Mouse (Mus musculus) midbrain, embryonic 12.5 days (tissue): Measurements from ENCODE around the gene Htra1. TPM values are rescaled to one million over a fixed set of nuclear protein-coding genes. Genes with fewer than 3 reads are reported as not detected.

Experiments used
- ATAC-seq: fragments of 200-750 bp; cut with Nextera tagmentation; 2 replicates; pipeline ENCODE4 v1.8.0; 2017; ENCODE audit warnings: low read depth, moderate TSS enrichment, moderate library complexity; ENCODE audit not compliant: low FRiP score
- H3K27ac ChIP-seq: fragments of 300-500 bp; sonication (generic); replicated peaks from 2 replicates; pipeline ENCODE4 v1.5.1; 2016; ENCODE audit warnings: mild to moderate bottlenecking
- H3K27me3 ChIP-seq: fragments of 300-500 bp; sonication (generic); 2 replicates; pipeline ENCODE4 v1.6.1; 2016; ENCODE audit warnings: mild to moderate bottlenecking
- H3K36me3 ChIP-seq: fragments of 300-500 bp; sonication (generic); 2 replicates; pipeline ENCODE4 v1.6.1; 2016
- H3K4me1 ChIP-seq: fragments of 300-500 bp; sonication (generic); 2 replicates; pipeline ENCODE4 v1.6.1; 2016
- H3K4me2 ChIP-seq: fragments of 300-500 bp; sonication (generic); replicated peaks from 2 replicates; pipeline ENCODE4 v1.6.1; 2016; ENCODE audit warnings: mild to moderate bottlenecking, moderate library complexity
- H3K4me3 ChIP-seq: fragments of 300-500 bp; sonication (generic); 2 replicates; pipeline ENCODE4 v1.5.1; 2016; ENCODE audit warnings: mild to moderate bottlenecking
- H3K9ac ChIP-seq: fragments of 300-500 bp; sonication (generic); replicated peaks from 2 replicates; pipeline ENCODE4 v1.6.1; 2016; ENCODE audit warnings: mild to moderate bottlenecking, moderate library complexity
- H3K9me3 ChIP-seq: fragments of 300-500 bp; sonication (generic); 2 replicates; pipeline ENCODE4 v1.6.1; 2016; ENCODE audit warnings: mild to moderate bottlenecking
- WGBS: fragments of 180-500 bp; shearing (Covaris S2); methylation state at CpG from one replicate; pipeline ENCODE4 v1.1.7; 2016; 5-methylcytosine and 5-hydroxymethylcytosine counted together
- polyA plus RNA-seq: library from polyadenylated mRNA; unstranded; fragments of >200 nt; fragmentation: Nextera tagmentation; extraction: Ambion mirVana; gene quantifications from 2 replicates; pipeline ENCODE4 v1.2.1, GENCODE M21; 2016

Gene Htra1
- 6.1 and 9.2 TPM in 2 replicates for polyA plus RNA-seq

GRCm38 (mm10) chr7:130935793-130936471 lies at the start of gene Htra1:
Gene Htra1 (plus strand): TSS chr7:130936111.
- Histone ChIP-seq H3K36me3 (no peaks in the 10 kb centered on the region), H3K4me1 (peaks cover 15% of the 10 kb centered on the region), H3K4me3 (peak within 1 kb of the TSS; percentile 53), H3K27me3 (peaks cover 75% of the 10 kb centered on the region), H3K4me2 (peak within 1 kb of the TSS; percentile 66), H3K9ac (peak within 1 kb of the TSS; percentile 31; the same call in 1 of the 2 replicates), H3K9me3 (no peaks in the 10 kb centered on the region), H3K27ac (no peak within 1 kb of the TSS)
- under 1% methylated on average over 70 of the region's 70 CpGs for WGBS
- peak; percentile 87 for ATAC-seq

GRCm38 (mm10) chr7:130886246-130886645 lies 49.7 kb upstream of the Htra1 start:
- H3K9me3 ChIP-seq: no peaks in the 10 kb centered on the region
- ATAC-seq: no peak
- H3K9ac ChIP-seq: no peak overlapping the region
- no peak overlapping the region for H3K4me3 ChIP-seq
- no peak overlapping the region for H3K4me2 ChIP-seq
- H3K27me3 ChIP-seq: no peaks in the 10 kb centered on the region
- WGBS: 83% methylated on average over 3 of the region's 3 CpGs
- no peaks in the 10 kb centered on the region for H3K36me3 ChIP-seq
- peaks cover 4% of the 10 kb centered on the region; the same call in 1 of the 2 replicates for H3K4me1 ChIP-seq
- no peak overlapping the region for H3K27ac ChIP-seq

DNA sequence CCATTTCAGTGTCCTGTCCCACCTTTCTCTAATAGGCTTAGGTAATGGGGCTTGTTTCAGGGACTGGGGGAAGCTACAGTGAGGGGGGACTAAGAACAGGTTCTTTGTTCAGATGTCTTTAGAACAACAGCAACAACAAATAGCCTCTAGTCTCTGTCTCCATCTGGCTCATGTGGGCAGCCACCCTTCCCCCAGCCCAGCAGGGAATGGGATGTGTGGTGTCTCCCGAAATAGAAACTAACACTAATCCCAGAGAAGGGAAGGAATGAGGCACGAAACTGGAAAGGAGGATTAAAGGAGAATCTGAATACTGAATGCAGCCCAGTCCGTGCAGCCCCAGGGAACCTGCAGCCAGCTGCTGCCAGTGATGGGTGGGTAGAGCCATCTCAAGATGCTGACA lies 48.0 kb upstream of the Htra1 start:
- Histone ChIP-seq H3K27me3 (no peaks in the 10 kb centered on the region), H3K36me3 (0 out of 2 replicates have a peak, but pooled peaks cover 7% of the 10 kb centered on the region), H3K9ac (no peak overlapping the region), H3K27ac (peak overlapping the region; percentile 20; the same call in 1 of the 2 replicates), H3K4me2 (no peak overlapping the region), H3K4me3 (no peak overlapping the region), H3K9me3 (no peaks in the 10 kb centered on the region), H3K4me1 (peaks cover 4% of the 10 kb centered on the region; the same call in 1 of the 2 replicates)
- no peak for ATAC-seq
- WGBS: 5% methylated on average over 3 of the region's 3 CpGs

- Histone ChIP-seq H3K4me2 (no peak overlapping the region), H3K4me1 (peaks cover 8% of the 10 kb centered on the region), H3K9ac (no peak overlapping the region), H3K27ac (no peak overlapping the region), H3K36me3 (0 out of 2 replicates have a peak, but pooled peaks cover 11% of the 10 kb centered on the region), H3K4me3 (no peak overlapping the region), H3K9me3 (no peaks in the 10 kb centered on the region), H3K27me3 (no peaks in the 10 kb centered on the region)
- ATAC-seq: no peak
- WGBS: 49% methylated on average over 2 of the region's 2 CpGs
Observed at GRCm38 (mm10) chr7:130890871-130891270, 45.0 kb upstream of the Htra1 start.

- Histone ChIP-seq H3K27ac (no peak overlapping the region), H3K9ac (no peak overlapping the region)
- 86% methylated on average over 6 of the region's 6 CpGs for WGBS
Observed at GRCm38 (mm10) chr7:130892973-130893372, 42.9 kb upstream of the Htra1 start.

GRCm38 (mm10) chr7:130894931-130895617 lies 40.8 kb upstream of the Htra1 start:
- Histone ChIP-seq H3K4me3 (no peak overlapping the region), H3K4me1 (peaks cover 3% of the 10 kb centered on the region; the same call in 1 of the 2 replicates), H3K9ac (no peak overlapping the region), H3K4me2 (no peak overlapping the region), H3K27me3 (no peaks in the 10 kb centered on the region), H3K36me3 (0 out of 2 replicates have a peak, but pooled peaks cover 11% of the 10 kb centered on the region), H3K27ac (no peak overlapping the region), H3K9me3 (no peaks in the 10 kb centered on the region)
- no peak for ATAC-seq
- 56% methylated on average over 9 of the region's 9 CpGs for WGBS

More at GRCm38 (mm10) chr7:130892973-130893372, 42.9 kb upstream of the Htra1 start:
- Histone ChIP-seq H3K4me2 (no peak overlapping the region), H3K4me1 (peaks cover 6% of the 10 kb centered on the region), H3K36me3 (0 out of 2 replicates have a peak, but pooled peaks cover 11% of the 10 kb centered on the region), H3K4me3 (no peak overlapping the region), H3K27me3 (no peaks in the 10 kb centered on the region), H3K9me3 (no peaks in the 10 kb centered on the region)
- no peak for ATAC-seq

GRCm38 (mm10) chr7:130895618-130895945 lies 40.3 kb upstream of the Htra1 start:
- Histone ChIP-seq H3K27ac (no peak overlapping the region), H3K36me3 (peaks cover 12% of the 10 kb centered on the region; the same call in 1 of the 2 replicates), H3K9me3 (no peaks in the 10 kb centered on the region), H3K4me1 (peaks cover 3% of the 10 kb centered on the region; the same call in 1 of the 2 replicates), H3K4me2 (no peak overlapping the region), H3K4me3 (no peak overlapping the region), H3K27me3 (no peaks in the 10 kb centered on the region), H3K9ac (no peak overlapping the region)
- ATAC-seq: no peak
- WGBS: 43% methylated on average over 2 of the region's 2 CpGs

DNA sequence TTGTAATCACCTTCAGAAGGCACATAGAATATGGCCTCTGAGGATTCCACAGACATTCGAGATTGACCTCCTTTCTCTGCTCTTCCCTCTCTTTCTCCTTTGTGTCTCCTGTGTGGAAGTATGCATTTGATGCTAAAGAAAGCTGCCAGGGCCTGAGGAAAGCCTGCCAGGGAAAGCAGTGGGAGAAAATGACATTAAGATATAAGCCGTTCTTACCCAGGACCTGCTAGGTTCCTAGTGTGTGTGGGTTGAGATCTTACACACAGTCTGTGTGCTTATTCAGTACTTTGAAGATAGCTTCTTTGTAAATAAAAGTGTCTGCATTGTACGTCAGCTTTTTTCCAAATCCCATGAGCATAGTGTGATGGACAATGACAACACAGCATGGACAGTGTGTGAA lies 39.8 kb upstream of the Htra1 start:
- WGBS: 64% methylated on average over 3 of the region's 3 CpGs
- Histone ChIP-seq H3K27me3 (no peaks in the 10 kb centered on the region), H3K4me1 (peaks cover 3% of the 10 kb centered on the region; the same call in 1 of the 2 replicates), H3K4me3 (no peak overlapping the region), H3K27ac (no peak overlapping the region), H3K9me3 (no peaks in the 10 kb centered on the region), H3K9ac (no peak overlapping the region), H3K4me2 (no peak overlapping the region), H3K36me3 (peaks cover 14% of the 10 kb centered on the region; the same call in 1 of the 2 replicates)
- ATAC-seq: no peak

DNA sequence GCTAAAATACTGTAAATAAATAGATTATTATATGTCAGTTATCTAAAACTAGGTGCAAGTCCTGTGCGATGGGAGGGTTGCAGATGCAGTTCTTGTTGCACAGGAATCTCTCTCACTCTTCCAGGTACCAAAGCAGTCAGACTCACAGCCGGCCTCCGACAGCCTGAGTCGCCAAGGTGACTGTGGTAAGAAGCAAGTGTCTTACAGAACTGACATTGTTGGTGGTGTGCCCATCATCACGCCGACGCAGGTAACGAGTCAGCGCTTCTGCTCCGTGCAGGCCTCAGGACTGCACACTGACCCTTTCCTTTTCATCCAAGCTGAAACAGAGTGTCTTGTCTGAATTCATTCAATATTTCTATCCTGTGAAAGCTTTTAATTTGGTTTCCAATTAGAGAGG lies 38.7 kb upstream of the Htra1 start:
- Histone ChIP-seq H3K4me1 (peaks cover 3% of the 10 kb centered on the region; the same call in 1 of the 2 replicates), H3K27ac (no peak overlapping the region), H3K9ac (no peak overlapping the region), H3K4me2 (no peak overlapping the region), H3K36me3 (peaks cover 14% of the 10 kb centered on the region; the same call in 1 of the 2 replicates), H3K27me3 (no peaks in the 10 kb centered on the region), H3K4me3 (no peak overlapping the region), H3K9me3 (no peaks in the 10 kb centered on the region)
- no peak for ATAC-seq
- WGBS: 91% methylated on average over 10 of the region's 10 CpGs

- WGBS: 85% methylated on average over 4 of the region's 4 CpGs
Observed at GRCm38 (mm10) chr7:130898373-130898772, 37.5 kb upstream of the Htra1 start.

DNA sequence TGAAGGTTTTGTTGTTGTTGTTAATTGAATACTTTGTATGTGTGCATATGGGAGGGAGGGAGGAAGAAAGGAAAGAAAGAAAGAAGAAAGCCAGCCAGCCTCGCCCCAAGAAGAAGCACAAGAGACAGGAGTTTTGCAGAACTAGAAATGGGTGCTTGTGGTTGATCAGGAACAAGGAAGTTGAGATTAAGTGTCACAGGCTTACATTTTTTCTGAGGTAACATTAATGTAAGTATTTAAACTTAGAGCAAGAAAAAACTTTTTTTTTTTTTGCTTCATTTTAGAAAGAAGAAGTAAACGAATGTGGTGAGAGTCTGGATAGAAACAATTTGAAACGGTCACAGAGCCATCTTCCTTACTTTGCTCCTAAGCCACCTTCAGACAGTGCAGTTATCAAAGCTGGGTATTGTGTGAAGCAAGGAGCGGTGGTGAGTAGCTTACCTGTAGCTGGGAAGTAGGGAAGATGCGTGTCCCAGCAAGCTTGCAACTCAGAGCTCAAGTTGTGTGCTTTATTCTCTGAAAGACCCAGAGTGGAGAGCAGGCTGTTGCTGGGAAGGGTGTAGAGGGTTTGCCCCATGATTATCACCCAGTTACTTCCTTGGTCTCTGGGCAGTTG lies 35.6 kb upstream of the Htra1 start:
- ATAC-seq: no peak

More at GRCm38 (mm10) chr7:130898373-130898772, 37.5 kb upstream of the Htra1 start:
- H3K36me3 ChIP-seq: peaks cover 7% of the 10 kb centered on the region; the same call in 1 of the 2 replicates
- H3K9me3 ChIP-seq: no peaks in the 10 kb centered on the region
- no peaks in the 10 kb centered on the region for H3K27me3 ChIP-seq
- no peak overlapping the region for H3K4me3 ChIP-seq
- no peak overlapping the region for H3K9ac ChIP-seq
- H3K4me1 ChIP-seq: peaks cover 3% of the 10 kb centered on the region; the same call in 1 of the 2 replicates
- no peak overlapping the region for H3K4me2 ChIP-seq
- ATAC-seq: no peak
- H3K27ac ChIP-seq: no peak overlapping the region

More for the DNA sequence above, 35.6 kb upstream of the Htra1 start:
- Histone ChIP-seq H3K36me3 (peaks cover 16% of the 10 kb centered on the region; the same call in 1 of the 2 replicates), H3K27me3 (no peaks in the 10 kb centered on the region), H3K9ac (no peak overlapping the region), H3K4me2 (no peak overlapping the region), H3K27ac (no peak overlapping the region), H3K4me3 (no peak overlapping the region), H3K9me3 (no peaks in the 10 kb centered on the region), H3K4me1 (peaks cover 3% of the 10 kb centered on the region; the same call in 1 of the 2 replicates)
- 94% methylated on average over 5 of the region's 5 CpGs for WGBS
